ENCODE assay signal across 8 mouse cellular contexts in genomic region chr10:20723521-20723915, GRCm38 (mm10). TPM values are rescaled to one million over a fixed set of nuclear protein-coding genes. Genes with fewer than 3 reads are reported as not detected.
DNase-seq lines count a peak whose midpoint lies in the region; ATAC-seq lines count a peak whose summit lies in the region.

No protein-coding gene starts in this region.

- H3K9me3 ChIP-seq in kidney, embryonic 14.5 days (ENCODE audit: control insufficient read depth, low read length) = no peaks in the 10 kb centered on the region
- no peaks in the 10 kb centered on the region for H3K9me3 ChIP-seq in embryonic facial prominence, embryonic 10.5 days
- no peaks in the 10 kb centered on the region for H3K9me3 ChIP-seq in hindbrain, embryonic 11.5 days (ENCODE audit: control insufficient read depth, low read length)
- no peaks in the 10 kb centered on the region for H3K9me3 ChIP-seq in midbrain, embryonic 12.5 days

- H3K27ac ChIP-seq in kidney, embryonic 14.5 days (ENCODE audit: low read depth, low read length) = no peak overlapping the region
- H3K27ac ChIP-seq in embryonic facial prominence, embryonic 10.5 days (replicated peaks) = peak overlapping the region; percentile 62; the same call in 1 of the 2 replicates
- H3K27ac ChIP-seq in hindbrain, embryonic 11.5 days (ENCODE audit: low read depth, low read length) = no peak overlapping the region
- H3K27ac ChIP-seq in midbrain, embryonic 12.5 days (replicated peaks) = peak overlapping the region; percentile 39; the same call in 1 of the 2 replicates

- H3K4me1 ChIP-seq in kidney, embryonic 14.5 days (ENCODE audit: control insufficient read depth, insufficient read depth, low read length) = peaks cover 22% of the 10 kb centered on the region
- peaks cover 42% of the 10 kb centered on the region for H3K4me1 ChIP-seq in embryonic facial prominence, embryonic 10.5 days
- peaks cover 4% of the 10 kb centered on the region; the same call in 1 of the 2 replicates for H3K4me1 ChIP-seq in hindbrain, embryonic 11.5 days (replicated peaks; ENCODE audit: control insufficient read depth, insufficient read depth, low read length)
- peaks cover 30% of the 10 kb centered on the region for H3K4me1 ChIP-seq in midbrain, embryonic 12.5 days

- no peaks in the 10 kb centered on the region for H3K36me3 ChIP-seq in kidney, embryonic 14.5 days (ENCODE audit: control insufficient read depth, insufficient read depth, low read length)
- no peaks in the 10 kb centered on the region for H3K36me3 ChIP-seq in embryonic facial prominence, embryonic 10.5 days (replicated peaks)
- H3K36me3 ChIP-seq in hindbrain, embryonic 11.5 days (ENCODE audit: control insufficient read depth, insufficient read depth, low read length) = no peaks in the 10 kb centered on the region
- no peaks in the 10 kb centered on the region for H3K36me3 ChIP-seq in midbrain, embryonic 12.5 days

- peak overlapping the region; percentile 34; the same call in 1 of the 2 replicates for H3K4me3 ChIP-seq in kidney, embryonic 14.5 days (ENCODE audit: low read length)
- peak overlapping the region; percentile 50 for H3K4me3 ChIP-seq in embryonic facial prominence, embryonic 10.5 days
- H3K4me3 ChIP-seq in hindbrain, embryonic 11.5 days (ENCODE audit: low read depth, low read length) = no peak overlapping the region
- 0 out of 2 replicates have a peak overlapping the region, but pooled peaks have one; percentile 7 for H3K4me3 ChIP-seq in midbrain, embryonic 12.5 days

- H3K9ac ChIP-seq in kidney, embryonic 14.5 days (ENCODE audit: low read depth, low read length) = no peak overlapping the region
- H3K9ac ChIP-seq in hindbrain, embryonic 11.5 days (ENCODE audit: low read depth, low read length) = no peak overlapping the region
- no peak overlapping the region for H3K9ac ChIP-seq in midbrain, embryonic 12.5 days (replicated peaks)

- no peak for DNase-seq in kidney, adult 9 months
- no peak for DNase-seq in embryonic facial prominence, embryonic 10.5 days (ENCODE audit: low spot score)
- peak; percentile 35 for DNase-seq in hindbrain, embryonic 11.5 days (ENCODE audit: low spot score)
- no peak for DNase-seq in thymus, postnatal 25 days
- no peak for DNase-seq in adrenal gland, postnatal 36 days
- no peak for DNase-seq in cerebellum, adult 9-10 months

- peak overlapping the region; percentile 64 for H3K4me2 ChIP-seq in kidney, embryonic 14.5 days (replicated peaks; ENCODE audit: low read depth, low read length)
- H3K4me2 ChIP-seq in hindbrain, embryonic 11.5 days (replicated peaks; ENCODE audit: low read depth, low read length) = peak overlapping the region; percentile 11; the same call in 1 of the 2 replicates
- peak overlapping the region; percentile 33 for H3K4me2 ChIP-seq in midbrain, embryonic 12.5 days (replicated peaks)

- ATAC-seq in kidney, embryonic 14.5 days (ENCODE audit: low FRiP score, low TSS enrichment) = no peak
- peak; percentile 55; the same call in 1 of the 2 replicates for ATAC-seq in hindbrain, embryonic 11.5 days (ENCODE audit: low FRiP score)
- no peak for ATAC-seq in midbrain, embryonic 12.5 days (ENCODE audit: low FRiP score, low read depth)

- WGBS in kidney, embryonic 14.5 days = 38% methylated on average over 3 of the region's 3 CpGs
- 37% methylated on average over 3 of the region's 3 CpGs for WGBS in embryonic facial prominence, embryonic 10.5 days
- WGBS in hindbrain, embryonic 11.5 days = 36% methylated on average over 3 of the region's 3 CpGs
- WGBS in midbrain, embryonic 12.5 days = 37% methylated on average over 3 of the region's 3 CpGs

- no peaks in the 10 kb centered on the region for H3K27me3 ChIP-seq in kidney, embryonic 14.5 days (ENCODE audit: control insufficient read depth, insufficient read depth, low read length)
- no peaks in the 10 kb centered on the region for H3K27me3 ChIP-seq in embryonic facial prominence, embryonic 10.5 days (replicated peaks; ENCODE audit: low read depth, poor library complexity, severe bottlenecking)
- H3K27me3 ChIP-seq in hindbrain, embryonic 11.5 days (ENCODE audit: control insufficient read depth, insufficient read depth, low read length) = no peaks in the 10 kb centered on the region; the same call in 1 of the 2 replicates
- H3K27me3 ChIP-seq in midbrain, embryonic 12.5 days = peaks cover 5% of the 10 kb centered on the region; the same call in 1 of the 2 replicates

RNA-seq across cellular contexts. Expression of gene Pde7b, which starts 1.4 kb away (rescaled TPM):
- polyA plus RNA-seq in kidney, embryonic 14.5 days (2014; fragmentation: Nextera tagmentation; extraction: Ambion mirVana) = 3.3 and 5.2 TPM in 2 replicates
- 1.7 and 2.8 TPM in 2 replicates for polyA plus RNA-seq in embryonic facial prominence, embryonic 10.5 days (2016; fragmentation: Nextera tagmentation; extraction: Ambion mirVana)
- polyA plus RNA-seq in hindbrain, embryonic 11.5 days (2014; fragmentation: Nextera tagmentation; extraction: Ambion mirVana) = 2.5 and 3.4 TPM in 2 replicates
- 3.0 and 3.2 TPM in 2 replicates for polyA plus RNA-seq in midbrain, embryonic 12.5 days (2016; fragmentation: Nextera tagmentation; extraction: Ambion mirVana)
- 10 to 100 TPM; 11.5 to 15.9 TPM for total RNA-seq in adrenal gland, postnatal 36 days (2021)

Comparison
In these comparisons a context has a peak if more than half of its experiments do, and no peak if none do; other contexts are left out.
1. H3K27ac ChIP-seq: peak in embryonic facial prominence, embryonic 10.5 days (single experiment) and midbrain, embryonic 12.5 days (single experiment); none in kidney, embryonic 14.5 days (single experiment) and hindbrain, embryonic 11.5 days (single experiment).
2. H3K4me2 ChIP-seq: peak in every context shown above with its lines; median percentile 64 in kidney, embryonic 14.5 days; 33 in midbrain, embryonic 12.5 days; 11 in hindbrain, embryonic 11.5 days.